Mouse (Mus musculus) ovary, adult 18-20 months (tissue): ENCODE data around the gene Ascc1.

Source experiments
- DNase-seq: peaks from one replicate; pipeline ENCODE4 v3.0.0; 2022; ENCODE audit warnings: low spot score, mixed read lengths

Ascc1 gene

GRCm38 (mm10) chr10:60023751-60024150, 21.1 kb downstream of the Ascc1 start:
- DNase-seq: no peak

- DNase-seq: no peak
These were observed 24.3 kb downstream of the Ascc1 start for GRCm38 (mm10) chr10:60026759-60027395.

GRCm38 (mm10) chr10:60027619-60028084, 25.0 kb downstream of the Ascc1 start:
- DNase-seq: no peak

DNA sequence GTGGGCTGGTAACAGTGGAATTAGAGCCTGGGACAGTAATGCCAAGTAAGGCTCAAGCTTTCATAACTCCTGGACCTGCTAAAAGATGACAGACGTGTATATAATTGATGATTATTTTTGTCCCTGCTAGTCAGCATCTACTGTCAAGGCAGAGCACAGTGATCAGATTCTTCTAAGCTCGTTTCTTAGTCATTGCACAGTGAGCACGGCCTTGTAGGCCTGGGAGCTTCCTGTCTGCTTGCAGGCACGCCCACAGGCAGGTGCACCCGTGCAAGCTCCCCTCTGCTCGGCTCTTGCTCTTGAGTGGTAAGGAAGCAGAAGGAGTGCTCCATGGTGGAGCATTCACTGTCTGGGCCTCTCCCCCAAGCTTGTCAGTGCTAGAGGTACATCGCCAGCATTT, 25.6 kb downstream of the Ascc1 start:
- no peak for DNase-seq

GRCm38 (mm10) chr10:60028979-60029378, 26.4 kb downstream of the Ascc1 start:
- peak; percentile 21 for DNase-seq

GRCm38 (mm10) chr10:60029387-60029786, 26.8 kb downstream of the Ascc1 start:
- DNase-seq: no peak

DNA sequence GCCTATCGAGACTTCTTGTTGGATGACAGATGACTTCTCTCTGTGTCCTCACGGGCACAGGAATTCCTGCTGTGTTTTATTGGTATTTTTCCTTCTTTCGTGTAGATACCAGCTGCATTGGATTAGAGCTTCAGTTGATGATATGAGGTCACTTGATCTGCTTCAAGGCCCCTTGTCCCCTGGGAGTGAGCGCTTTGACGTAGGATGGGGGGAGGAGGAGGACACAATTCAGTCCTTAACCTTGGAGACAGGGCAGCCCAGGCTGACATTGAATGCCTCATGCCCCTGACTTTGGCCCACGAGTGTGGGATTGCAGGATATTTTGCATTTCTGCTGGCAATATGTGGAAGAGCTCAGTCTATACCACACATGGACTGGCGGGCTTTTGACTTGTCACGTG, 29.0 kb downstream of the Ascc1 start:
- peak; percentile 45 for DNase-seq

DNA sequence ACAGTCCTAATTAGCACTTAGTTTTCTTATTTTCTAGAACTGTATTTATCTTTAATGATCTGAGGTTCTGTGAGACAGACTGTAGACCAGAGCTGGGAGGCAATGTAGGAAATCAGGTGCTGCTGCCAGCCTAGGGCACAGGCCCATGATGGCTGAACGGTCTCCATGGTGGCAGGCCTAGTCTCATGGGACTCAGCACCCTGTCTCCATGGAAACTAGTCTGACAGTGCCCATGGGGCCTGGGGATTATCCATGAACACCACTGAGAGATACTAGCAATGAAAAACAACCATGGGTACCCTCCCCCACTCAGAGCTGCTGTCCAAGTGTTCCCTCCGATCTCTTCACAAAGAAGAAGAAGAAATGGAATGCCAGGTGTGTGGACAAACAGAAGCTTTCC, 29.4 kb downstream of the Ascc1 start:
- DNase-seq: no peak

- DNase-seq: no peak
These were observed 30.0 kb downstream of the Ascc1 start for GRCm38 (mm10) chr10:60032622-60033021.

DNA sequence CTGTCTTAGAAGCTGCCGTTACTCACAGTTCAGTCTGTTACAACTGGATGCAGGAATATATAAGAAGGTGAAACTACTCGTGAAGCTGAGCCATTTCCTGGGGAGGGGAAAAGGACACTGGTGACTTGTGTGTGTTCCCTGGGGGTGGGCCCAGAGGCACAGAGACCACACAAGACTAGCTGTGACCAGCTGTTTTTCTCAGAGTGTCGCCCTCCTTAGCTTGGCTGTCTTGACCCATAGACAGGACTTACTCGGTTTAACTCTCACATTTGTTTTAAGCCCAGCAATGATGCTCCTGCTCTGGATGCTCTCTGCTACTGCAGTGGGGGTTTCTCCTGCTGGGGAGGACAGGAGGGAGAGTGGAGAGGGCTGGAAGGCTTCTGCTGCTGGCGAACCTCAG, 30.5 kb downstream of the Ascc1 start:
- DNase-seq: no peak

DNA sequence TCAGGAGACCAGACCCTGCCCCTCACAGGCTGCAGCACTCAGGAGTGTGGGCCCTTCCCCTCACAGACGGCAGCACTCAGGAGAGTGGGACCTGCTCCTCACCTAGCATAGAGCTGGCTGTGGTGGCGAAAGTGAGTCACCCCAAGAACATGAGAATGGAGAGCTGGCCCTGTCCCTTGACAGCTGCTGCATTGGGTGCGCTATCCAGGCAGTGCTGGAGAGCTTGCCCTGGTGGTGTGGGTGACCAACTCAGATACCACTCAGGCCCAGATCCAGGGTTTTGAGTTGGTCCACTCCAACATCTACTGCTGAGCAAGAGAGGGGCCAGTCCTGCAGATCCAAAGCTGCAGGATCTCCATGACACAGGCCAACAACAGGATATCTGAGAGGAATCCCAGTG, 32.0 kb downstream of the Ascc1 start:
- DNase-seq: no peak

DNA sequence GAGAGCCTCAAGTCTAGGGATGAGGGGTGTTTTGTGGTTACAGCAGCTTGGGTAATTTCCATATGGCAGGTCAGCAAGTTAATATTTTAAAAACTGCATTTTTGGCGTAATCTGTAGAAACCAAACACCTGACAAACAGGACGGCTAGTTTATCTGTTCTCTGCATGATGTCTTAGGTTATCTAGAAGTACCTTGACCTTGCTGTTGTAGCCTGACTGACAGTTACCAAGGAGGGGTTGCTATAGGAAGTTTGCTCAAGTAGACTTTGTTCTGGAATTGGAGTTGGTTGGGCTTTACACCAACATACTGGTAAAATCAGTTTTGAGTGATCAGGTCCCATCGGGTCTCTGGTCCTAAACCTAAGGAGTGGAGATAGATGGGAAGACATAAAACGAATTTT, 33.1 kb downstream of the Ascc1 start:
- no peak for DNase-seq

DNA sequence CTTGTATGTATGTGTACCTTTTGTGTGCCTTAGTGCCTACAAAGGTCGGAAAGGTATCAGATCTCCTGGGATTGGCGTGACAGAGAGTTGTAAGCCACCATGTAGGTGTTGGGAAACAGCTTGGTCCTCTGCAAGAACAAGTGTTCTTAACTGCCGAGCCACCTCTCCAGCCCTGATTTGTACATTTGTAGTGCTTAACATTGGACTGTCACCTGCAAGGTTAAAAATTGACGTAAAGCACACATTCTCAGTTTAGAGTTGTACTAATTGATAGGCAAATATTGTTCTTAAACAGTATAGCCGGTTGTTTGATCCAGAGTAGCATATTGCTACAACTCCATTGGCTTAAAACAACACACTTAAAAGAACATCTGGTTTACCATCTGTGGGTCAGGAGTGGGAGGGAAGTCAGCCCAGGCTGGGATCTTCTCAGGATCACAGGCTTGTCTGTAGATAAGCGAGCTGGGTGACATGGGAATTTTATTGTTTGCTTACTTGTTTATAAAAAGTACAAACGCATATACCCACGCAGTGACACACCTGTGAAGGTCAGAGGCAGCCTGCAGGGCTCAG, 39.8 kb downstream of the Ascc1 start:
- no peak for DNase-seq

DNA sequence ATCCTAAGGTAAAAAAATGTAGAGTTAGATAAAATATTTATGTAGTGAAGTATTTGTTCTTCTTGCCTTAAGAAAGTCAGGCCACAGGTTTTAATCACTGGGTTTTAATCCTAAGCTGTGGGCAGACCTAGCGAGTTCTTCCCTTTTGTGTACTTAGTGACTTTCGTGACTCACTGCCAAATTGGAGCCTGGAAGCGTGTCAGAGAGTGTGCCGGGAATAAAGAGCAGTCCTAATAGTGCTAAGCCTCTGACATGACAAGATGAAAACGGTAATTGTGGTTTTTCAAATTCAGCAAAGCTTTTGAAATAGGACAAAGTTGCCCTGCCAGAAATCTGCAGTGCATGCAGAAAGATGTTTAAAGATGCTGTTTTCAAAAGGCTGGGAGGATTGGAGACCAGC, 44.1 kb downstream of the Ascc1 start:
- no peak for DNase-seq

GRCm38 (mm10) chr10:60050581-60050980, 48.0 kb downstream of the Ascc1 start:
- DNase-seq: no peak

GRCm38 (mm10) chr10:60053073-60053472, 50.5 kb downstream of the Ascc1 start:
- DNase-seq: no peak

DNA sequence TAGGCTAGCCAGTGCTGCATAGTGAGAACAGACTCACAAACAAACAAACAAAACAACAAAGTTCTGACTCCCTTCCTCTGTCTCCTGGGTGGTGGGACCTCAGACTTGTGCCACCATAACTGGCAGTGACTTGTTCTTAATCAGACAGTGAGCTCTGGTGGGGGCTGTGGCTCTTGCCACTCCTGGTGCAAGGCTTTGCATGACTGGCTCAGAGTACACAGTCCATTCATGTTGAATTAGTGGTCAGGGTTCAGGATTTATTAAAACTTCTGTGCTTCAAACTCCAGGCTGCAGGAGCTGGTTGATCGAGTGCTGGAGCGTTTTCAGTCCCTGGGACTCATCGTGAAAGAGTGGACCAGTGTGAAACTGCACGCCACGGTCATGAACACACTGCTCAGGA, 59.6 kb downstream of the Ascc1 start:
- DNase-seq: no peak

- no peak for DNase-seq
These were observed 60.3 kb downstream of the Ascc1 start for GRCm38 (mm10) chr10:60062931-60063330.

GRCm38 (mm10) chr10:60066524-60066923, 63.9 kb downstream of the Ascc1 start:
- DNase-seq: no peak

- DNase-seq: no peak
These were observed 72.6 kb downstream of the Ascc1 start for GRCm38 (mm10) chr10:60075159-60075558.

DNA sequence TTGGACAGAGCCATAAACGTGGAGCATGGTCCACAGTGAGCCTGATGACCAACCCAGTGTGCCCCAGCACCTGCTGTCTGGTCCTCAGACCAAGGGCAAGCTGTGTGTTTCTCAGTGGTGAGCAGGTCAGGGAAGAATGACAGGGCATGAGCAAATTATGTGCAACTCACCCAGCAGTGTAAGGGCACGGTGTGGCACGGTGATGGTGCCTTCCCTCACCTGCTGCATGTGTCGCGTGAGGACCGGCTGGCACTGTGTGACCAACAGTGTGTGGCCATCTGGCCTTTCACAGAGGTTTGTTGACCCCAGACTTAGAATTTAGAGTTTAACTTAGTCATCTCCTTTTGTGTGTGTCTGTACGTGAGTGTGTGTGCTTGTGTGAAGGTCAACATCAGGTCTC, 74.6 kb downstream of the Ascc1 start:
- DNase-seq: no peak

DNA sequence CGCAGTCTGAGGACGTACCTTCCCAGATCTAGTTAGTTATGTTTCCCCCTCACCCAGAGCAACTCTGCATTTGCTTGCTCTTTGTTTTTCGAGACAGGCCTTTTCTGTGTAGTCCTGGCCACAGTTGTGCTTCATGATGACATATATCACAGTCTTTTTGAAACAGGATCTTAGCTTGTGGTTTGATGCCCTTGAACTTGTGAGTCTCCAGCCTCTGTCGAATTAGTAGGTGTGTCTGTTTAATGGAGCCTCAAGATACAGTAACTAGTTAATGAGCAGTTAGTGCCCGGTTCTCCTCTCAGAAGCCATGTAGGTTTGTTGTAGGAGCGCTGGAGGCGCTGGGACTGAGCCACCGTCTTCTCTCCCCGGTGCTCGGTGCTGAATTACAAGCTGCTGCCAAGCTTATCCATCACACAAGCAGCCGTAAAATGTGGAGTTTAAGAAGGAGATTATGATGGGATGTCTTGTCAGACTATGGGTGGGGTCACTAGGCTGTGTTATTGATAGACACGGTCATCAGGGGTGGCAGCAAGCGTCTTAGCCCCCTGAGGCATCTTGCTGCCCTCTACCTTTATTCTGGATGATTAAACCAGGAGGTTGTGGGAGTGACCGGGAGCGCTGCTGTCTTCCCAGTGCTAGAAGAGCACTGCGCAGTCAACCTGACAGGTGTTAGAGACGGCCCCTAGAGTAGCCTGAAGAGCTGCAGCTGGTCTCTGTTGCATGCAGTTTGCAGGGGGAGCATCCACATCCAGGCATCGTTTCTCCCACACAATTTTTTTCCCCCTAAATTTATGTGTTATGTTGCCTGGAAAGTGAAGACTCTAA, 75.3 kb downstream of the Ascc1 start:
- DNase-seq: no peak

- DNase-seq: peak; percentile 73
These were observed 75.9 kb downstream of the Ascc1 start for GRCm38 (mm10) chr10:60078561-60078917.
